Mouse (Mus musculus): ENCODE measurements around the gene Qars. TPM values are rescaled to one million over a fixed set of nuclear protein-coding genes. Genes with fewer than 3 reads are reported as not detected.

The Qars gene
- total RNA-seq, 1 experiment from 2014 or later: 119 TPM

DNA sequence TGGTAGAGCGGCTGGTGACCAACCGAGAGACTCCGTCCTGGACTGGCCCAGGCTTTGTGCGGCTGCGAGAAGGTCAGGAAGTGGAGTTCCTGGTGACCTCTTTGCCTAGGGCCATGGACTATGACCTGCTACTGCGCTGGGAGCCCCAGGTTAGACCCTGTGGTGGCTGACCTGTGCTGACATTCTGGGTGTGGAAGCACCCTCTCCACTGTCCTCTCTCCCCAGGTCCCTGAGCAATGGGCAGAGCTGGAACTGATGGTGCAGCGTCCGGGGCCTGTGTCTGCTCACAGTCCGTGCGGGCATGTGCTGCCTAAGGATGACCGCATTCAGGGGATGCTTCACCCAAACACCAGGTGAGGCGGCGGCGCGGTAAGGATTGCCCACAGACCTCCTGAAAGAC is 23.5 kb upstream of the Qars start:
- ATAC-seq (ENCODE audit: extremely low read depth, insufficient number of reproducible peaks, low FRiP score, poor library complexity, severe bottlenecking): no peak

DNA sequence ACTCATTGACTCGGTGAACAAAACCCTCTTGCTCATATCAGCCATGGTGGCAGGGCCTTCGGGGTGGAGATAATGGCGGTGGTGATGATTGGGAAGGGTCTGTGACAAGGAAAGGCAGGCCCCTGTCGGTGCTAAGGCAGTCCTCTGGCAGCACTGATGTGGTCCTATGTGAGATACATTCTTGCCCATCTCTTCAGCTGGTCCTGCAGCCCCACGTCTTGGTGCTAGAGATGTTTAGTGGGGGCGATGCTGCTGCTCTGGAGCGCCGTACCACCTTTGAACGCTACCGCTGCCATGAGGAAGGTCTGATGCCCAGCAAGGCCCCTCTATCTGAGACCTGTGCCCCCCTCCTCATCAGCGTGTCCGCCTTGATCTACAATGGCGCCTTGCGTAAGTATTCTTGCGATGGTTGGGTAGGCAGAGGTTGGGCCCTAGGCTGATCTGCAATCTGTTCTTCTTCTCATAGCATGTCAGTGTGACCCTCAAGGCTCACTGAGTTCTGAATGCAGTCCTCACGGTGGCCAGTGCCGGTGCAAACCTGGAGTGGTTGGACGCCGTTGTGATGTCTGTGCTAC is 22.1 kb upstream of the Qars start:
- ATAC-seq (ENCODE audit: extremely low read depth, insufficient number of reproducible peaks, low FRiP score, poor library complexity, severe bottlenecking): no peak

DNA sequence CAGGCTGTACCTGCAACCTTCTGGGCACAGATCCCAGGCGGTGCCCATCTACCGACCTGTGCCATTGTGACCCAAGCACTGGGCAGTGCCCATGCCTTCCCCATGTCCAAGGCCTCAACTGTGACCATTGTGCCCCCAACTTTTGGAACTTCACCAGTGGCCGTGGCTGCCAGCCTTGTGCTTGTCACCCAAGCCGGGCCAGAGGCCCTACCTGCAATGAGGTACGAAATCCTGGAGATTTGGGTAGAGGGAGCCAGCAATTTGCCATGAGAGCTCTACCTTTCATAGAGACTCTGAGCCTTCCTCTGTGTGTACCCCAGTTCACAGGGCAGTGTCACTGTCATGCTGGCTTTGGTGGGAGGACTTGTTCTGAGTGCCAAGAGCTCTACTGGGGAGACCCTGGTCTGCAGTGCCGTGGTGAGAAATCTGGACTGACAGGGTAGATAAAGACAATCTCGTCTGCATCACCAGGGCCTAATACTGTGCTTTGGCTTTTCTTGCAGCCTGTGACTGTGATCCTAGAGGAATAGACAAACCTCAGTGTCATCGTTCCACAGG is 20.5 kb upstream of the Qars start:
- no peak for ATAC-seq (ENCODE audit: extremely low read depth, insufficient number of reproducible peaks, low FRiP score, poor library complexity, severe bottlenecking)

DNA sequence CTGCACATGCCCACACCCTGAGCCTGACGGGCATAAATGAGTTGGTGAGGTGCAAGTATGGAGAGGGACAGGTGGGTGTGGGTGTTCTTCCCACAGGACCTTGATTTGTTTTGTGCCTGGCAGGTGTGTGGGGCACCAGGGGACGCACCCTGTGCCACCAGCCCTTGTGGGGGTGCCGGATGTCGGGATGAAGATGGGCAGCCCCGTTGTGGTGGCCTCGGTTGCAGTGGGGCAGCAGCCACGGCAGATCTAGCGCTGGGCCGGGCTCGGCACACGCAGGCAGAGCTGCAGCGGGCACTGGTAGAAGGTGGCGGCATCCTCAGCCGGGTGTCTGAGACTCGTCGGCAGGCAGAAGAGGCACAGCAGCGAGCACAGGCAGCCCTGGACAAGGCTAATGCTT is 19.1 kb upstream of the Qars start:
- no peak for ATAC-seq (ENCODE audit: extremely low read depth, insufficient number of reproducible peaks, low FRiP score, poor library complexity, severe bottlenecking)

DNA sequence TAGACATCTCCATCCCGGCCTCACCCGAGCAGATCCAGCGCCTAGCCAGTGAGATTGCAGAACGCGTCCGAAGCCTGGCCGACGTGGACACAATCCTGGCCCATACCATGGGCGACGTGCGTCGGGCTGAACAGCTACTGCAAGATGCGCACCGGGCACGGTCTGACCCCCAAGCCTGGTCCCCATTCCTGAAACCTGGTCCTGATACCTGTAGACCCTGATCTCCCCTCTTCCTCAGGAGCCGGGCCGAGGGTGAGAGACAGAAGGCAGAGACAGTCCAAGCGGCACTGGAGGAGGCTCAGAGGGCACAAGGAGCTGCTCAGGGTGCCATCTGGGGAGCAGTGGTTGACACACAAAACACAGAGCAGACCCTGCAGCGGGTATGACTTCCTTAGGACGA is 18.3 kb upstream of the Qars start:
- no peak for ATAC-seq (ENCODE audit: extremely low read depth, insufficient number of reproducible peaks, low FRiP score, poor library complexity, severe bottlenecking)

DNA sequence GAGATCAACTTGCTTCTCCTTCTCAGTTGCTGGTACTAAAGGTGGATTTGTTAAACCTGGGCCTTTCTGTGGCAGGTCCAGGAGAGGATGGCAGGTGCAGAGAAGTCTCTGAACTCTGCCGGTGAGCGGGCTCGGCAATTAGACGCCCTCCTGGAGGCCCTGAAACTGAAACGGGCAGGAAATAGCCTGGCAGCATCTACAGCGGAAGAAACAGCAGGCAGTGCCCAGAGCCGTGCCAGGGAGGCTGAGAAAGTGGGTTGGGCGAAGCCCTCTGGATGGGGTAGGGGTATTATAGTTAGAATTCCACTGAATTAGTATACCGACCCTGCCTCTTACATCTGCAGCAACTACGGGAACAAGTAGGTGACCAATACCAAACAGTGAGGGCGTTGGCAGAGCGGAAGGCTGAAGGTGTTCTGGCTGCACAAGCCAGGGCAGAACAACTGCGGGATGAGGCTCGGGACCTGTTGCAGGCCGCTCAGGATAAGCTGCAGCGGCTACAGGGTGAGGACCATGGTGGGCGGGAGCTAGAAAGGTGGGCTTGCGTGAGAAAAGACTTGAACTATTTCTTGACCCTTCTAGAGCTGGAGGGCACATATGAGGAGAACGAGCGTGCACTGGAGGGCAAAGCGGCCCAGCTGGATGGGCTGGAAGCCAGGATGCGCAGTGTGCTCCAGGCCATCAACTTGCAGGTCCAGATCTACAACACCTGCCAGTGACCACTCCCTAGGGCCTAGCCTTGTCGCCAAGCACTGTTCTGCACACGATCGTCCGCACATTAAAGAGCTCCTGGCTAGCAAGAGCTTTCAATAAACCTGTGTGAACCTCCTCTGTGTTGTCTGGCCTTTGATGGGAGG is 17.6 kb upstream of the Qars start:
- no peak for ATAC-seq (ENCODE audit: extremely low read depth, insufficient number of reproducible peaks, low FRiP score, poor library complexity, severe bottlenecking)

DNA sequence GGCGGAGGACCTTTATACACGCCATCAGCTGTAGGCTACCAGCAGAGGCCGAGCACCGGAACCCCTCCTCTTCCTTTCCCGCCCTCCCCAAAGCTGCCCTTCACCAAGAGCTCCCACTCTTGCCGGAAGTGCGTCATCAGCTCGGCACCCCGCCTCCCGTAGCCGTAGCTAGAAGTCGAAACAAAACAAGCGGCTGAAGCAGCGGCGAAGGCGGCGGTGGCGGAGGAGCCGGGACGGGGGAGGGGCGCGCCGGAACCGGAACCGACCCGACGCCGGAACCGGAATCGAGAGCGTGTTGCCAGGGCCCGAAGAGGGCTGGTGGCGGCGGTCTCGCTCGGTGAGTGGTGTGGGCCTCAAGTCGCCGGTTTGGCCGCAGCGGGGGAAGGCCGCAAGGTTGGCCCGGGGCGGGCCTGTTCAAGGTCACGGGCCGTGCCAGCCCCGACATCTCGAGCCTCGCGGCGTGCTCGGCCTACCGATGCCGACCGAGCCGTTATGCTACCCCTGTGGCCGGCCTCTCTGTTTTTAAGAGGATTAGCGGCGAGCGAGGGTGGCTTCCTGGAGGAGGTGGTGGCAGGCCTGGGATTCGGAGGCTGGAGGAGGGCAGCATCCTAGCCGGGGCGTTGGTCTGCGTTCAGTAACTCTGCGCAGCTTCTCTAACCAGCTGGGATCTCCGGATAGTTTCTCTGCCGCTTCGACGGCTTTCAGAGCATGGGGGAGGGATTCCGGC is 16.8 kb upstream of the Qars start, which contains the start of gene Usp19:
Usp19 (plus strand) TSS at position 44 of the 727 bp plus-strand sequence.
- ATAC-seq (ENCODE audit: extremely low read depth, insufficient number of reproducible peaks, low FRiP score, poor library complexity, severe bottlenecking): peak; percentile 89

DNA sequence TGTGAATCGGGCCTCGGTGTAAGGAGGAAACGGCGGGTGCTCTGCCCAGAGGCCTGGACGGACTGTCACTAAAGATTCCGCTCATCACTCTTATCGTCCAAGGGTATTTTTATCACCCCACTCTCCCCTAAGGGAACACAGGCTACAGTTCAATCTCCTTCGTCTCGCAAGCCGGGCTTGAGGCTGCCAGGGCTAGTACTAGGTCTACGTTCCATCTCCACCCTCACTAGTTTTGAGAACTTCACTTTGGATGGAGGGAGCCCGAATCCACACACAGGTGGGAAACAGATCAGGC is 16.3 kb upstream of the Qars start:
- no peak for ATAC-seq (ENCODE audit: extremely low read depth, insufficient number of reproducible peaks, low FRiP score, poor library complexity, severe bottlenecking)

DNA sequence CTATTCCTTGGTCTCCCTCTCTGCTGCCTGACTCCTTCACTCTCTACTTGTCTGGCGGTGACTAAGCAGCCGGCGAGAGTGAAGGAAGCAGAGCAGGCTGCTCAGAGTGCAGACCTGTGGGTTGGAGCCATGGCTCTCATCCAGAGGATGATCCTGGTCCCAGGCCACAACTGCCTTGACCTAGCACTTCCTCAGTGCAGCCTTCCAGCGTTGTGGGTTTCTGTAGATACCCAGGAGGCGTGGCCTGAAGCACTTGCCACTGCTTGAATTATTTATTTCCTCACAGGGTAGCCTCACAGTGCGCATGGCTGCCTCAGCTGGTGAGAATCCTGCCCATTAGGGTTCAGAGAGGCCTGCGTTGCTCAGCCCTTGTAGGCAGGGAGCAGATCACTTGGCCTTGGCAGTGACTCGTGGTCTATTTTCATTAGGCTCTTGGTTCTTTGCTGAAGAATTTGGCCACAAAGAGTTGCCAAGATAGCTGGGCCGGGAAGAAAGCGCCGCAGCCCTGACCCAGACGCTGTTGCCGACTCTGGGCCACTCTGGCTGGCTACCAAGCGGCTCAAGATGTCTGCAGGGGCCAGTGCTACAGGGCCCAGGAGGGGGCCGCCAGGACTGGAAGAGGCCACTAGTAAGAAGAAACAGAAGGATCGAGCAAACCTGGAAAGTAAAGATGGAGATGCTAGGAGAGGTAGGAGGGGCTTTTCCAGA is 15.3 kb upstream of the Qars start:
- ATAC-seq (ENCODE audit: extremely low read depth, insufficient number of reproducible peaks, low FRiP score, poor library complexity, severe bottlenecking): 0 out of 2 replicates have a peak, but pooled peaks have one; percentile 2

DNA sequence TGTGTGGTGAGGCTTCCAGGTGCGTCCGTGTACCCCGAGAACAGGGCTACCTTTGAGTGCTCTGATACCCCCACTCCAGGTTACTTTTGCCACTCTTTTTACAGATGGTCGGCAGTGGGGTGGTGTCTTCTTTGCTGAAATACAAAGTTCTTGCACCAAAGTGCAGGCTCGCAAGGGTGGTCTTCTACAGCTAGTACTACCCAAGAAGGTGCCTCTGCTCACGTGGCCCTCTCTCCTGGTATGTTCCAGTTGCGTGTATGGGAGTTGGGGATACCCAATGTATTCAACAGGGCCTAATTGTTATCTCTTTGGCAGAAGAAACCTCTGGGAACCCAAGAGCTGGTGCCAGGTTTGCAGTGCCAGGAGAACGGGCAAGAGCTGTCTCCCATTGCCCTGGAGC is 14.3 kb upstream of the Qars start:
- no peak for ATAC-seq (ENCODE audit: extremely low read depth, insufficient number of reproducible peaks, low FRiP score, poor library complexity, severe bottlenecking)

DNA sequence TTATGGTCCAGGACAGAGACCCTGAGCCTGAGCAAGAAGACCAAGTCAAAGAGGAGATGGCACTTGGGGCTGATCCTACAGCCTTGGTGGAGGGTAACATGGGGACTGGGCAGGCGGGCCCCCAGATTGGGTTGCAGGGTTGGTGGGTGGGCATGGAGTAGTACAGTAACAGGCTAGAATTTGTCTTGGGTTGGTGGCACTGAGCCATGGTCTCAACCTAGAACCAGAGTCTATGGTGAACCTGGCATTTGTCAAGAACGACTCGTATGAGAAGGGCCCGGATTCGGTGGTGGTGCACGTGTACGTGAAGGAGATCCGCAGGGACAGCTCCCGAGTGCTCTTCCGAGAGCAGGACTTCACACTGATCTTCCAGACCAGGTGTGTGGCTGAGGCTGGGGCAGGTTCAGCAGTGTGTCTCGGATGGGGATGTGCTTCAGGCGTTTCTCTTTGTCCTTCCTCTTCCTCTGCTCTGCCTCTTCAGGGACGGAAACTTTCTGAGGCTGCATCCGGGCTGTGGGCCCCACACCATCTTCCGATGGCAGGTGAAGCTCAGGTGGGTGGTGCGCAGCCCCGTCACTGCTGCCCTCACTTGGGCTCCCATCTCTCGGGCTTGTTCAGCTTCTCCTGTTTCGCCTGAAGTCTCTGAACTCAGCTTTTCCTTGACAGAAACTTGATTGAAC is 13.2 kb upstream of the Qars start:
- ATAC-seq (ENCODE audit: extremely low read depth, insufficient number of reproducible peaks, low FRiP score, poor library complexity, severe bottlenecking): no peak

DNA sequence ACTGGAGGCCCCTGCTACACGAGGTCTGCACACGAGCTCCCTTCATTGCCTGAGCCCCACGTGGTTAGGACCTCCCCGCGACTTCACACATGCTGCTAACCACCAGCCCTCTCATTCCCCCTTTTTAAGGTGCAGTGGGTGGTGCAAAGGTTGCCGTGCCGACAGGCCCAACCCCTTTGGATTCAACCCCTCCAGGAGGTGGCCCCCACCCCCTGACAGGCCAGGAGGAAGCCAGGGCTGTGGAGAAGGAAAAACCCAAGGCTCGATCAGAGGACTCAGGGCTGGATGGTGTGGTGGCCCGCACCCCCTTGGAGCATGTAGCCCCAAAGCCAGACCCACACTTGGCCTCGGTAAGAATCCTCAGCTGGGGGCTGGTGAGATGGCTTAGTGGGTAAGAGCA is 12.6 kb upstream of the Qars start:
- no peak for ATAC-seq (ENCODE audit: extremely low read depth, insufficient number of reproducible peaks, low FRiP score, poor library complexity, severe bottlenecking)

DNA sequence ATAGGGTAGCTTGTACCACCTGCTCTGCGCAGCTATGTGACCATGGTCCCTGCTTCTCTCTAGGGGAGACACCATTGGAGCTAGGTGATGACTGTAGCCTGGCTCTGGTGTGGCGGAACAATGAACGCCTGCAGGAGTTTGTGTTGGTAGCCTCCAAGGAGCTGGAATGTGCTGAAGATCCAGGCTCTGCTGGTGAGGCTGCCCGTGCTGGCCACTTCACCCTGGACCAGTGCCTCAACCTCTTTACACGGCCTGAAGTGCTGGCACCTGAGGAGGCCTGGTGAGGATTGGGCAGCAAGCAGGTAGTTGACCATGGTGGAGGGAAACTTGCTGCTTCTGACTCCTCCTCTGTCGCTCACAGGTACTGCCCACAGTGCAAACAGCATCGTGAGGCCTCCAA is 8.3 kb upstream of the Qars start:
- ATAC-seq (ENCODE audit: extremely low read depth, insufficient number of reproducible peaks, low FRiP score, poor library complexity, severe bottlenecking): no peak

DNA sequence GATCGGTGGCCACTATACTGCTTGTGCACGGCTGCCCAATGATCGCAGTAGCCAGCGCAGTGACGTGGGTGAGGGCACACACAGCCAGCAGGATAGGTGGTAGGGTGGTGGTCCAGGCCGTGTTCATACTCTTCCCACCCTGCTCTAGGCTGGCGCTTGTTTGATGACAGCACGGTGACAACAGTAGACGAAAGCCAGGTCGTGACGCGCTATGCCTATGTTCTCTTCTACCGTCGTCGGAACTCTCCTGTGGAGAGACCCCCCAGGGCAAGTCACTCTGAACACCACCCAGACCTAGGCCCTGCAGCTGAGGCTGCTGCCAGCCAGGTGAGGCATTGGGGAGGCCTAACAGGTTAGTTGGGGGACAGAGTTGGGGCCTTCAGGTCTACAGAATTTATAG is 7.6 kb upstream of the Qars start:
- ATAC-seq (ENCODE audit: extremely low read depth, insufficient number of reproducible peaks, low FRiP score, poor library complexity, severe bottlenecking): no peak

DNA sequence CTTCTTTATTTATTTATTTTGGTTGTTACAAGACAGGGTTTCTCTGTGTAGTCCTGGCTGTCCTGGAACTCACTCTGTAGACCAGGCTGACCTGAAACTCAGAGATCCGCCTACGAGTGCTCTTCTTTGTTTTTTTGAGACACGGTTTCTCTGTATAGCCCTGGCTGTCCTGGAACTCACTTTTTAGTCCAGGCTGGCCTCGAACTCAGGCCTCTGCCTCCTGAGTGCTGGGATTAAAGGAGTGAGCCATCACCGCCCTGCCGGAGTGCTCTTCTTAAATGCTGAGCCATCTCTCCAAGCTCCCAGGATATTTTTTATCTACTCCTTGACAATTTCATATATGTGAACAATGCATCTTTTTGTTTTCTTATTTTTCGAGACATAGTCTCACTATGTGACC is 605 bp upstream of the Qars start:
- ATAC-seq (ENCODE audit: extremely low read depth, insufficient number of reproducible peaks, low FRiP score, poor library complexity, severe bottlenecking): no peak

DNA sequence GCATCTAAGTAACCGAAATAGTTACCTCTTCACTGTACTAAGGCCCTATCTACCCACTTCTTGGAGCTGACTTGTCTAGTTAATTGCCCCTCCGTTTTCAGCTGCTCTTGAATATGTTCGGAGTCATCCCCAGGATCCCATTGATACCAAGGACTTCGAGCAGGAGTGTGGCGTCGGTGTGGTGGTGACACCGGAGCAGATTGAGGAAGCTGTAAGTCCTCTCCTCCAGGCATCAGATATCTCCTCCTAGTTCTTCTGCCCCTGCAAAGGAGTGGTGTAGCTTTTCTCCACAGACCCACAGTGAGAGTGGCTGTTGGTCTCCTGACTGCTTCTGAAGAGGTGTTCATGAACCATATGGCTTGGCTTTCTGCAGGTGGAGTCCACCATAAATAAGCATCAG is 1.3 kb downstream of the Qars start:
- ATAC-seq (ENCODE audit: extremely low read depth, insufficient number of reproducible peaks, low FRiP score, poor library complexity, severe bottlenecking): no peak

DNA sequence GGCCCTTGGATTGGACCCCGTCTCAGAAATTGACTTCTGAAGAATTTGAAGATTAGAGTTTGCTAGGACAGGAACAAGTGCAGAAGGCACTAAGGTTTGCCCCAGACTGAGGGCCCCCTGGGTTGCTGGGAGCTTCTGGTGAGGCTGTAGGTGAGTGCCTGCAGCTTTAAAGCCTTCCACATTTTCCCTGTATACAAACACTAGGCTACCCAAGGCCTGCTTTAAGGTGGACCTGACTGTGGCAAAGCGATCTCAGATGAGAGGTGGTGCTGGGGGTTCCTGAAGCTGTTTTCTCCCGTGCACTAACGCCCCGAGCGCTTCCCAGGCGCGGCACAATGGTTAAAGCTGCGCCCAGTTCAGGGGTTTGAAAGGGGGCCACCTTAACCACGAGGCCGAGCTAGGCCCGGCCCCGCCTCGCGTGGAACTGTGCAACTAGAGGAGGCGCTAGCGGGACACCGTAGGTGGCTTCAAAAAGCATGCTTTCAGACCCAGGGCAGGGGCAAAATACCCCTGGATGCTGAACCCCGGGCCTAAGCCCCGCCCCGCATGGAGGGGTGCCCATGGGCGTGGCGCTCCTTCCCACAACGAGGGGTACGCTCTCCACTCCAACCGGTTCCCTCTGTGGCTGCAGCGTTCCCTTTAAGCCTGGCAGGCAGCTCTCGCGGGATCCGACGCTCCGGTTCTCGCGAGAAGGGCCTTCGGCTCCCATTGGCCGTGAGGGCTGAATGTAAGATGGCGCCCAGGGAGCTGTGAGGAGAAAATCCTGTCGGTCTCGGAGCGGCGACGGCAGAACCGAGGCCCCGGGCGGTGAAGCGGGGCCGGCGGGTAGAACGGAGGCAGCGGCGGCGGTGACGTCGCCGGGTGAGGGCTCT is 9.1 kb downstream of the Qars start, which contains the start of gene Qrich1:
Qrich1 (plus strand) TSS at position 427 of the 872 bp plus-strand sequence.
- peak; percentile 88 for ATAC-seq (ENCODE audit: extremely low read depth, insufficient number of reproducible peaks, low FRiP score, poor library complexity, severe bottlenecking)
